Mouse (Mus musculus) hindbrain, embryonic 14.5 days (tissue): ENCODE measurements around the gene Klhdc9. TPM values are rescaled to one million over a fixed set of nuclear protein-coding genes. Genes with fewer than 3 reads are reported as not detected.

Experiments
- ATAC-seq: fragments of 200-750 bp; cut with Nextera tagmentation; 2 replicates; pipeline ENCODE4 v1.8.0; 2017; ENCODE audit warnings: moderate number of reproducible peaks, mild to moderate bottlenecking, moderate TSS enrichment, moderate library complexity; ENCODE audit not compliant: low FRiP score
- DNase-seq: peaks from one replicate; pipeline ENCODE4 v3.0.0-alpha.2; 2015; ENCODE audit warnings: low spot score
- H3K27ac ChIP-seq: fragments of 300-500 bp; sonication (generic); 2 replicates; pipeline ENCODE4 v1.5.1; 2014; ENCODE audit warnings: mild to moderate bottlenecking, moderate library complexity
- H3K27me3 ChIP-seq: fragments of 300-500 bp; sonication (generic); 2 replicates; pipeline ENCODE4 v1.6.1; 2014; ENCODE audit warnings: mild to moderate bottlenecking, low read length, mixed read lengths; ENCODE audit not compliant: control insufficient read depth, insufficient read depth
- H3K36me3 ChIP-seq: fragments of 300-500 bp; sonication (generic); replicated peaks from 2 replicates; pipeline ENCODE4 v1.6.1; 2014; ENCODE audit not compliant: control insufficient read depth, insufficient read depth
- H3K4me1 ChIP-seq: fragments of 300-500 bp; sonication (generic); replicated peaks from 2 replicates; pipeline ENCODE4 v1.6.1; 2014; ENCODE audit warnings: antibody characterized with exemption, low read length, mixed read lengths; ENCODE audit not compliant: control insufficient read depth, insufficient read depth
- H3K4me2 ChIP-seq: fragments of 300-500 bp; sonication (generic); replicated peaks from 2 replicates; pipeline ENCODE4 v1.6.1; 2014; ENCODE audit warnings: mild to moderate bottlenecking, moderate library complexity
- H3K4me3 ChIP-seq: fragments of 300-500 bp; sonication (generic); replicated peaks from 2 replicates; pipeline ENCODE4 v1.5.1; 2014; ENCODE audit warnings: mild to moderate bottlenecking, low read length
- H3K9ac ChIP-seq: fragments of 300-500 bp; sonication (generic); 2 replicates; pipeline ENCODE4 v1.6.1; 2014
- H3K9me3 ChIP-seq: fragments of 300-500 bp; sonication (generic); 2 replicates; pipeline ENCODE4 v1.6.1; 2016; ENCODE audit warnings: low read length; ENCODE audit not compliant: control insufficient read depth
- WGBS: fragments of 180-500 bp; shearing (Covaris S2); extraction: QIAGEN DNeasy Blood & Tissue Kit; methylation state at CpG from one replicate; pipeline ENCODE4 v1.1.7; 2014; 5-methylcytosine and 5-hydroxymethylcytosine counted together
- polyA plus RNA-seq: library from polyadenylated mRNA; unstranded; fragments of >200 nt; fragmentation: Nextera tagmentation; extraction: Ambion mirVana; gene quantifications from 2 replicates; pipeline ENCODE4 v1.2.1, GENCODE M21; 2014

Gene Klhdc9
- polyA plus RNA-seq, 1 experiment from 2014 or later = 3.9 TPM

DNA sequence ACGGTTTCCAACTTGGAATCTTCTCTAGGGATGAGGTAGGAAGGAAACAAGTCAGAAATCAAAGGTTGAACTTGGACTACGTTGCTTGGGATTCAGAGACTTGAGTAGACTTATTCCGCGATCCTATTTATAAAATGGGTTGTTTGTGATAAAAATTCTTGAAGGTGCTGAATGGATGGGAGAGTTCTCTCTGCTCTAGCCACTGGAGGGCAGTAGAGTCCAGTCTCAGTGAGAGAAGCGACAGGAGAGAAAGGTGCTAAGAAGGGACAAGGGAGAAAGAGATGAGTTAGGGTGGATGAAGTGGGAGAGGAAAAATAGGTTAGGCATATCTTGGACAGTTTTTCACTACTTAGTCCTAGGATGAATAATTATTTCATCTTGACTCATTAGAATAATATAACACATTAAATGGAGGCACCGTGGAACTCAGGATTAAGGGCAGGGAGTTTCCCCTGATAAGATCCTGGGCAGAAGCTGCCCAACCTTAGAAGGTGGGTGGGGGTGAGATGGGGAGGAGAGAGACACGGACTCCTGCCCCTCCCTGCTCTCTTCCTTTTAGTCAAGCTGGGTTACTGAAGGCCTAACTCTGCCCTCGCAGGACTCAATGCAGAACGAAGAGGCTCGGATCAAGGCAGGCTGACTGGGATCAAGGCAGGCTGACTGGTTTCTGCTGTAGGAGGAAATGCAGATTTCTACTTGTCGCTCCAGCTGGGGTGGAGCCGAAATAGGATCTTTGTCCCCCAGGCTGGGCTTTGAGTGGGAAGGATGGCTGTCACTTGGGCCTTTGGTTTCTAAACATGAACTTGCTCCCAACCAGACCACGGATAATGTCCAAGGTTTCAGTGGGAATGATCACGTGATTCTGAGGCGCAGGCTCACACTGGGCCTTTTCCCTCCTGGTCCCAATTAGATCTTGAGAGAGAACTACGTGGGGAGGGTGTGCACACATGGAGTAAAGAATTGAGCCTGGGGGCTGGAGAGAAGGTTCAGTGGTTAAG is 807 bp upstream of the Klhdc9 start:
- ATAC-seq = peak; percentile 76
- peaks cover 31% of the 10 kb centered on the region for H3K36me3 ChIP-seq

DNA sequence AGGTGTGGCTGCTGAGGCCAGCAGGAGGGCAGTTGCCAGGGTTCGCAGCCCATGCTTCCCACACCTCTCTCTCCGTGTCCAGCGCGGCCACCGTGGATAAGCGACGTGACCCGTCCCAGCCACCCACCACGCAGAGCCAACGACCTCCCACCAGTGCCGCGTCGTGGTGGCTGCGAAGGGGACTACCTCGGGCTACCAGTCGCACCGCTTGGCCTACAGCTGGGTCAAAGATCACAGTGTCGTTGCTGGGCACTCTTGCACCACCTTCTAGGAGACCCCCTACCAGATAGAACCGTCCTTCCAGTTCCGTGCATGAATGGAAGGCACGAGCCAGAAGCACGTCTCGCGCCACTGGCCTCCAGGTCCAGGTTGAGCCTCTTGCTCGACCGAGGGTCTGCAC is 345 bp downstream of the Klhdc9 start:
- Histone ChIP-seq H3K27ac (peak overlapping the region; percentile 83), H3K36me3 (peaks cover 32% of the 10 kb centered on the region), H3K4me3 (peak overlapping the region; percentile 44), H3K9ac (peak overlapping the region; percentile 72), H3K27me3 (no peaks in the 10 kb centered on the region), H3K4me1 (peaks cover 11% of the 10 kb centered on the region), H3K9me3 (no peaks in the 10 kb centered on the region), H3K4me2 (peak overlapping the region; percentile 85)
- no peak for ATAC-seq
- DNase-seq = no peak
- 1% methylated on average over 24 of the region's 26 CpGs for WGBS

More for the DNA sequence above, 807 bp upstream of the Klhdc9 start:
- DNase-seq = peak; percentile 84
- no peaks in the 10 kb centered on the region for H3K9me3 ChIP-seq
- 34% methylated on average over 16 of the region's 16 CpGs for WGBS
- peak overlapping the region; percentile 44 for H3K4me3 ChIP-seq
- H3K9ac ChIP-seq = peak overlapping the region; percentile 72
- no peaks in the 10 kb centered on the region for H3K27me3 ChIP-seq
- peak overlapping the region; percentile 83 for H3K27ac ChIP-seq
- peaks cover 11% of the 10 kb centered on the region for H3K4me1 ChIP-seq
- peak overlapping the region; percentile 85 for H3K4me2 ChIP-seq

GRCm38 (mm10) chr1:171358421-171358820 is 2.2 kb downstream of the Klhdc9 start:
- no peak overlapping the region for H3K4me3 ChIP-seq
- H3K9me3 ChIP-seq = no peaks in the 10 kb centered on the region
- ATAC-seq (no peak), DNase-seq (peak; percentile 53)
- peaks cover 32% of the 10 kb centered on the region for H3K36me3 ChIP-seq
- no peaks in the 10 kb centered on the region for H3K27me3 ChIP-seq
- no peak overlapping the region for H3K9ac ChIP-seq
- H3K27ac ChIP-seq = no peak overlapping the region
- peaks cover 11% of the 10 kb centered on the region for H3K4me1 ChIP-seq
- 74% methylated on average over 4 of the region's 4 CpGs for WGBS
- no peak overlapping the region for H3K4me2 ChIP-seq

DNA sequence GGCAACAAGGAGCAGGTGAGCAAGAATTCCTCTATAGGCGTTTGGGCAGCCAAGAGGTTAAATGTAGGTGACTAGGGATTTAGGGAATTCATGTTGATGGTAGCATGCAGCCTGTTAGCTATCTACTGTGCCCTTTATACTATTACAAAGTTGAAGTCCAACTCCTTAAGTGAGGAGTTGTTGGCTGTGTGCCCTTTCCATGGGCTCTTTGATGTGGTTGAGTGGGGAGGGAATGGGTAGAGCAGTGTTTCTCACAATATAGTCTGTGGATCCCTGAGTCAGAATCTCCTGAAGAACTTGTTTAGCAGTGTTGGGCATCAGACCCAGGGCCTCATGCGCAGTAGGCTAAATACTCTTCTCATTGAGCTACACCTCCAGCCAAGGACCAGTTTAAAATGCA is 3.8 kb downstream of the Klhdc9 start:
- Histone ChIP-seq H3K4me2 (no peak overlapping the region), H3K9ac (no peak overlapping the region), H3K9me3 (no peaks in the 10 kb centered on the region), H3K4me1 (peaks cover 11% of the 10 kb centered on the region), H3K27ac (no peak overlapping the region), H3K4me3 (no peak overlapping the region), H3K27me3 (no peaks in the 10 kb centered on the region), H3K36me3 (peaks cover 32% of the 10 kb centered on the region)
- DNase-seq (no peak), ATAC-seq (no peak)
- WGBS = 93% methylated on average over 2 of the region's 2 CpGs

DNA sequence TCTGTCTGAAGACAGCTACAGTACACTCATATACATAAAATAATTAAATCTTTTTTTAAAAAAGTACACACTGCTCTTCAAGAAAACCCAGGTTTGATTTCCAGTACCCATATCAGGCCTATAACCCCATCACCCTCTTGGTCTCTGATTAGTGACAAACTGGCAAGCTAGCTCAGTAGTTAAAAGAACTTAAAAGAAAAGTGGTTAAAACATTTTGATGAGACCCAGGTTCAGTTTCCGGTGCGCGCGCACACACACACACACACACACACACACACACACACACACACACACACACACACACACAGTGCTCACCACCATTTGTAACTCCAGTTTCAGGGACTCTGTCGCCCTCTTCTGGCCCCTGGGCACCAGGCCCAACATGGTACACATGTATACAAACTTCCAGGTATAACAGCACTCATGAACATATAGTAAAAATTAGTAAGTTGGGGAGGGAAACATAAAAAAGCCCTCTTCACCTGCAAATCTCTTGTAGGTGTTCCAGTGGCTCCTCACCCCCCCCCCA is 4.7 kb downstream of the Klhdc9 start:
- 79% methylated on average over 5 of the region's 5 CpGs for WGBS
- Histone ChIP-seq H3K4me3 (no peak overlapping the region), H3K4me1 (peaks cover 6% of the 10 kb centered on the region; the same call in 1 of the 2 replicates), H3K27me3 (no peaks in the 10 kb centered on the region), H3K9ac (no peak overlapping the region), H3K36me3 (peaks cover 32% of the 10 kb centered on the region), H3K9me3 (no peaks in the 10 kb centered on the region), H3K27ac (no peak overlapping the region), H3K4me2 (no peak overlapping the region)
- ATAC-seq (no peak), DNase-seq (no peak)

GRCm38 (mm10) chr1:171349210-171349609 is 11.4 kb downstream of the Klhdc9 start:
- Histone ChIP-seq H3K4me3 (no peak overlapping the region), H3K4me2 (no peak overlapping the region), H3K27ac (no peak overlapping the region), H3K27me3 (no peaks in the 10 kb centered on the region), H3K36me3 (no peaks in the 10 kb centered on the region), H3K4me1 (peaks cover 20% of the 10 kb centered on the region), H3K9ac (no peak overlapping the region), H3K9me3 (peaks cover 6% of the 10 kb centered on the region; the same call in 1 of the 2 replicates)
- 92% methylated on average over 2 of the region's 2 CpGs for WGBS
- no peak for DNase-seq
- ATAC-seq = no peak

DNA sequence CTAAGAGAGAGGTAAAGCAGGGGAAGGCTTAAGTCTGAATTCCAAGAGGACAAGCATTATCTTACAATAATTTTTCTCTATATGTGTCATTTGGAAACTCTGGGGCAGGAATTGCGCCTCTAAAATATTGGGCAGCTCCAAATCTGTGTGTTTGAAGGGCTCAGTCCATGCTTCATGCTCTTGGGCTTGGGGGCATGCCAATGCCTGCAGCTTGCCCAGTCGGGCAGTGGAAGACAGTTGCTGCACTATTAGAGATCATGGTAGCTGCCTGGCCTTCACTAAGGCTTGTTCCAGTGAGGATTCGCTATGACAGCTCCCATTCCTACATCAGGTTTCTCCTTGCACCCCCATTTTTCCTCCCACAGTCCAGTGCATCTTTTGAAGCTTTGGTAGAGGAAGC is 11.9 kb downstream of the Klhdc9 start:
- H3K27me3 ChIP-seq = no peaks in the 10 kb centered on the region
- H3K36me3 ChIP-seq = peaks cover 1% of the 10 kb centered on the region; the same call in 1 of the 2 replicates
- H3K27ac ChIP-seq = no peak overlapping the region
- ATAC-seq (no peak), DNase-seq (no peak)
- 92% methylated on average over 3 of the region's 3 CpGs for WGBS
- H3K4me2 ChIP-seq = no peak overlapping the region
- H3K9ac ChIP-seq = no peak overlapping the region
- H3K9me3 ChIP-seq = peaks cover 6% of the 10 kb centered on the region; the same call in 1 of the 2 replicates
- H3K4me3 ChIP-seq = no peak overlapping the region
- H3K4me1 ChIP-seq = peaks cover 24% of the 10 kb centered on the region

GRCm38 (mm10) chr1:171346095-171346450 is 14.5 kb downstream of the Klhdc9 start:
- Histone ChIP-seq H3K4me3 (peak overlapping the region; percentile 92), H3K9ac (peak overlapping the region; percentile 83), H3K4me2 (peak overlapping the region; percentile 90), H3K4me1 (peaks cover 24% of the 10 kb centered on the region), H3K36me3 (peaks cover 27% of the 10 kb centered on the region), H3K27ac (peak overlapping the region; percentile 72; the same call in 1 of the 2 replicates), H3K9me3 (peaks cover 6% of the 10 kb centered on the region; the same call in 1 of the 2 replicates), H3K27me3 (no peaks in the 10 kb centered on the region)
- WGBS = under 1% methylated on average over 14 of the region's 14 CpGs
- no peak for DNase-seq
- ATAC-seq = no peak; the same call in 1 of the 2 replicates
